Comparison of ENCODE assay signal across 8 mouse cellular contexts in the genomic region with DNA sequence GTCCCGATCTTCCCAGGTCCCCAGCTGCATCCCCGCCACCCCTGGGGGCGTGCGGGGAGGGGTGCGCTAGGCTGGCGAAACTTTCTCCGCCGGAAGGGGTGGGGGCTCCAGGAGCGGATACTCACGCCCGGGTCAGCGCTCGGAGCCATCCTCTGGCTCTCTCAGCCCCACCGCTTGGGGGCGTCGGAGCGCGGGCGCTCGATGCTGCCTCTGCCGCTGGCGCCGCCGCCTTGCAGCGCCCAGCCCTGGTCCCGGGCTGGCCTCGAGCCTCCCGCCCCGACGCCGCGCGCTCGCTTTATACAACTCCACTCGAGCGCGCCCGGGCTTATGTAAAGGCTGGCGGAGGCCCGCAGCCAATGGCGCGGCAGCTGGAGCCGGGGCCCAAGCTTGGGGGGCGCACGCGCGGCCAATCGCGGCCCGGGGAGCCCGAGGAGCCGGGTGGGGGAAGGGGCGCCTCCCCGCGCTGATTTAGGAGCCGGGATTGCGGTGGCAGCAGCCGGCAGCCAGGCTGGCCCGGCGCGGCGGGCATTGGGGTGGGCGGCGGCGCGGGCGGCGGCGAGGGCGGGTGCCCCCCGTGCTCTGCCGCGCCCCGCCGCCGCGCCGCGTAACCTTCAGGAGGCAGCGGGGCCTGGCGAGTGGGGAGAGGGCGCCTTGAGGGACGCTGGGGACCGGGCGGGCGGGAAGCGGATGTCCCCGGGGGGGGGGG. TPM values are rescaled to one million over a fixed set of nuclear protein-coding genes. Genes with fewer than 3 reads are reported as not detected.
DNase-seq lines count a peak whose midpoint lies in the region; ATAC-seq lines count a peak whose summit lies in the region.

Crtac1 (minus strand) TSS at position 299 of the 706 bp plus-strand sequence.

- peaks cover 64% of the 10 kb centered on the region for H3K27me3 ChIP-seq in embryonic facial prominence, embryonic 12.5 days

- H3K27ac ChIP-seq in embryonic facial prominence, embryonic 12.5 days: no peak within 1 kb of the TSS

- no peaks in the 10 kb centered on the region for H3K36me3 ChIP-seq in embryonic facial prominence, embryonic 12.5 days

- H3K4me1 ChIP-seq in embryonic facial prominence, embryonic 12.5 days: peaks cover 13% of the 10 kb centered on the region

- under 1% methylated on average over 66 of the region's 88 CpGs for WGBS in embryonic facial prominence, embryonic 12.5 days

- H3K4me2 ChIP-seq in embryonic facial prominence, embryonic 12.5 days (replicated peaks): peak within 1 kb of the TSS; percentile 96

- peak; percentile 94 for ATAC-seq in embryonic facial prominence, embryonic 12.5 days (ENCODE audit: insufficient number of reproducible peaks, insufficient read depth, low FRiP score, low TSS enrichment)

- H3K9me3 ChIP-seq in embryonic facial prominence, embryonic 12.5 days: no peaks in the 10 kb centered on the region

- peak within 1 kb of the TSS; percentile 61 for H3K9ac ChIP-seq in embryonic facial prominence, embryonic 12.5 days

- peak within 1 kb of the TSS; percentile 58 for H3K4me3 ChIP-seq in embryonic facial prominence, embryonic 12.5 days

- peak; percentile 25 to 69 for DNase-seq in urinary bladder, postnatal 4 days (ENCODE audit: low spot score in 2 of 2)
- DNase-seq in urinary bladder, postnatal 10 days (ENCODE audit: low spot score): no peak
- DNase-seq in heart, postnatal 4 days: peak; percentile 20
- DNase-seq in layer of hippocampus, postnatal 14 days (ENCODE audit: low spot score in 2 of 2): peak; percentile 82 to 92
- DNase-seq in lung, postnatal 14 days: peak; percentile 14
- DNase-seq in right cerebral cortex, postnatal 25 days: peak; percentile 91
- no peak for DNase-seq in spleen, postnatal 10 days (ENCODE audit: low spot score in 2 of 2)

RNA-seq across cellular contexts. Expression of gene Crtac1, which starts in this region (rescaled TPM):
- 5.2 and 6.5 TPM in 2 replicates for polyA plus RNA-seq in embryonic facial prominence, embryonic 12.5 days (2016; fragmentation: Nextera tagmentation; extraction: Ambion mirVana)
- total RNA-seq in heart, postnatal 4 days (2021): under 1 TPM; 0.29 to 0.52 TPM
- total RNA-seq in layer of hippocampus, postnatal 14 days (2021): 10 to 100 TPM; 96.5 to 99.8 TPM

Comparison
In these comparisons a context has a peak if more than half of its experiments do, and no peak if none do; other contexts are left out.
1. RNA of gene Crtac1 (total RNA-seq): 96.5 to 99.8 TPM in layer of hippocampus, postnatal 14 days; 0.29 to 0.52 TPM in heart, postnatal 4 days; every median in the first group is over 10 times any median in the second.
2. DNase-seq: peak in urinary bladder, postnatal 4 days (2 of 2), layer of hippocampus, postnatal 14 days (2 of 2), lung, postnatal 14 days (single experiment) and right cerebral cortex, postnatal 25 days (single experiment); none in urinary bladder, postnatal 10 days (single experiment) and spleen, postnatal 10 days (0 of 2).
3. Peak in DNase-seq in heart, postnatal 4 days; RNA of the gene not detected or under 1 TPM.